Mouse (Mus musculus): Measurements from ENCODE around the gene Kcna2. TPM values are rescaled to one million over a fixed set of nuclear protein-coding genes. Genes with fewer than 3 reads are reported as not detected.

Gene Kcna2
- polyA plus RNA-seq, 1 experiment from 2014 or later, result 0.05 TPM

DNA sequence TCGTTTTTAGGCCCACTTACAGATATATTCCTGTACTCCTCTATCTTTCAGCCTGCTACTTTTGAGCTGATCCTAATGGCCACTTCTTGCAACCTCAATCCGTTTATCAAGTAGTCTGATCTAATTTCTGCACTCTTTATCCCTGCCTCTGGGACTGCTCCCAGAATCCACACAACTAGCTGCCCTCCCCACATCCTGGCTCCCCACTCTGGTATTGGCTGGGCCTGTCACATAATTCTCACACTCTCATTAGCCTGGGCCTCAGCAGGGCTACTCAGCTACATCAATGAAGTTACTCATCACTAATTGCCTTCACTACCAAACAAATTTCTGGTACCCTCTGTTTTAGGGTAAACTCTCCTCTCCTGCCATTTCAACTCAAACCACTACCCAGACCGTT lies 49.5 kb downstream of the Kcna2 start:
- Histone ChIP-seq H3K9ac (ENCODE audit: low read depth, low read length) (no peak overlapping the region), H3K4me2 (no peak overlapping the region), H3K36me3 (ENCODE audit: control insufficient read depth, insufficient read depth, low read length) (no peaks in the 10 kb centered on the region), H3K27me3 (replicated peaks; ENCODE audit: control insufficient read depth, insufficient read depth, low read length) (no peaks in the 10 kb centered on the region), H3K4me1 (replicated peaks; ENCODE audit: control insufficient read depth, insufficient read depth, low read length) (no peaks in the 10 kb centered on the region), H3K27ac (ENCODE audit: low read depth, low read length) (no peak overlapping the region), H3K9me3 (ENCODE audit: control insufficient read depth, low read length) (no peaks in the 10 kb centered on the region), H3K4me3 (ENCODE audit: low read depth, low read length) (no peak overlapping the region)
- ATAC-seq (replicated peaks; ENCODE audit: low FRiP score) (no peak), DNase-seq (ENCODE audit: low spot score) (no peak)
- 49% methylated on average over 3 of the region's 3 CpGs for WGBS

GRCm38 (mm10) chr3:107150872-107151540 lies 50.1 kb downstream of the Kcna2 start:
- Histone ChIP-seq H3K9me3 (ENCODE audit: control insufficient read depth, low read length) (no peaks in the 10 kb centered on the region), H3K4me1 (replicated peaks; ENCODE audit: control insufficient read depth, insufficient read depth, low read length) (no peaks in the 10 kb centered on the region), H3K36me3 (ENCODE audit: control insufficient read depth, insufficient read depth, low read length) (no peaks in the 10 kb centered on the region), H3K27me3 (replicated peaks; ENCODE audit: control insufficient read depth, insufficient read depth, low read length) (no peaks in the 10 kb centered on the region), H3K27ac (ENCODE audit: low read depth, low read length) (no peak overlapping the region), H3K4me3 (ENCODE audit: low read depth, low read length) (no peak overlapping the region), H3K4me2 (no peak overlapping the region), H3K9ac (ENCODE audit: low read depth, low read length) (no peak overlapping the region)
- 53% methylated on average over 7 of the region's 7 CpGs for WGBS
- no peak for ATAC-seq (replicated peaks; ENCODE audit: low FRiP score)
- no peak for DNase-seq (ENCODE audit: low spot score)

DNA sequence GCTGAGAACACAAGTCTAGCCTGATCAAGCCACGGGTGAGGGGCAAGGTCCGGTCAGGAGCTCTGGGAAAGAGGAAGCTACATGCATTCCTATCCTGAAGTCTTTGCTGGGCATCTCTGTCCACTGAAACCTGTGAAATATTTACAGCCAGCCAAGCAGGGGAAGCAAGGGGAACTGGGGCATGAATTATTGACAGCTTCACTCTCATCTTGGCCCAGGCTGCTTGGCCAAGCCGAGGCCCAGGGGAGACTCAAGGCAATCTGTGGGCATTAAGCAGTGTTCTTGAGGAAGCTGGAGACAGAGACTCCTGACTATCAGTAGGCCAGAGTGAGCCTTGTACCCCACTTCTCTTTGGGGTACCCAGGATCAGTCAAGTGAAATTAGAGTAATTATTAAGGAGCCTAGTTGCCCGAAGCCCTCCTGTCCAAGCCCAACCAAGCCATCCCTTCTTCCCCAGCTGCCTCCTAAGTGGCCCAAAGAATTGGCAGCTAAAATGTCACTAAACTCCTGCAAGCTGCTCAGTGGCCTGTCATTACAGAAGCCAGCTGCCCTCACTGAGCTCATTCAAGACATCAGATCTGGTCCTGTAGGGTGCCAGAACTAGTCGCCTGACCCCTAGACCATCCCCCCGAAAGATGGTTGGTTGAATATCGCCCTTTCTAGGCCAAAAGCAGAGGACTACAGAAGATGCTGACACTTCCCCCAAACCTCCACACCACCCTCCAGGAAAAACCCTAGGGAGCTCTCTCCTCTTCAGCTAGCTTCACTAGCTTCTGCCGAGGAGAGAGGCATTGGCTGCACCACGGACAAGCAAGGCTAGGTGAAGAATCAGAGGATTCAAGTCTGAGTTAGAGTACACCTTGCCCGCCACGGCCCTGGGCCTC lies 53.1 kb downstream of the Kcna2 start:
- Histone ChIP-seq H3K4me1 (replicated peaks; ENCODE audit: control insufficient read depth, insufficient read depth, low read length) (no peaks in the 10 kb centered on the region), H3K36me3 (ENCODE audit: control insufficient read depth, insufficient read depth, low read length) (no peaks in the 10 kb centered on the region), H3K4me3 (ENCODE audit: low read depth, low read length) (no peak overlapping the region), H3K9ac (ENCODE audit: low read depth, low read length) (no peak overlapping the region), H3K27ac (ENCODE audit: low read depth, low read length) (no peak overlapping the region), H3K27me3 (replicated peaks; ENCODE audit: control insufficient read depth, insufficient read depth, low read length) (no peaks in the 10 kb centered on the region), H3K4me2 (no peak overlapping the region), H3K9me3 (ENCODE audit: control insufficient read depth, low read length) (no peaks in the 10 kb centered on the region)
- WGBS, result 79% methylated on average over 11 of the region's 11 CpGs
- DNase-seq (ENCODE audit: low spot score) (no peak), ATAC-seq (replicated peaks; ENCODE audit: low FRiP score) (no peak)

DNA sequence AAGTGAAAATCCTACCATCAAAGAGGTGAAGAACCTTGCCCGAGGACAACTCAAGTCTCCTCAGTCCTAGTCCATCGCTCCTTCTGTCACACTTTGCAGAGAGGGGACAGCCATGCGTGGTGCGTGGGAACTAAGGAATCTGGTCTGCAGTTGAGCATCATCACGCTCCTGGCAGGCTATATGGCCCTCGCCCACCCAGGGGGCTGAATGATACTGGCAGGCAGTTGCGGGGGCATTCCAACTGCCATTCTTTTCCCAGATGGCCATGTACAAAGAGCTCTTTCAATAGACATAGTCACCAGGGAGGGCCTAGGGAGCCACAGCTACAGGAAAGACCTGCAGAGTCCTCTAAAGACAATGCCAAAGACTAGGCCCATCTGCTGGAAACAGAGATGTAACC lies 57.9 kb downstream of the Kcna2 start:
- Histone ChIP-seq H3K9ac (ENCODE audit: low read depth, low read length) (no peak overlapping the region), H3K4me1 (replicated peaks; ENCODE audit: control insufficient read depth, insufficient read depth, low read length) (no peaks in the 10 kb centered on the region), H3K27ac (ENCODE audit: low read depth, low read length) (no peak overlapping the region), H3K36me3 (ENCODE audit: control insufficient read depth, insufficient read depth, low read length) (no peaks in the 10 kb centered on the region), H3K4me2 (no peak overlapping the region), H3K4me3 (ENCODE audit: low read depth, low read length) (no peak overlapping the region), H3K27me3 (replicated peaks; ENCODE audit: control insufficient read depth, insufficient read depth, low read length) (peaks cover 7% of the 10 kb centered on the region; the same call in 1 of the 2 replicates), H3K9me3 (ENCODE audit: control insufficient read depth, low read length) (no peaks in the 10 kb centered on the region)
- DNase-seq (ENCODE audit: low spot score), result no peak
- no peak for ATAC-seq (replicated peaks; ENCODE audit: low FRiP score)
- WGBS, result 88% methylated on average over 7 of the region's 7 CpGs

- Histone ChIP-seq H3K4me3 (ENCODE audit: low read depth, low read length) (no peak overlapping the region), H3K9me3 (ENCODE audit: control insufficient read depth, low read length) (no peaks in the 10 kb centered on the region), H3K27ac (ENCODE audit: low read depth, low read length) (no peak overlapping the region), H3K27me3 (replicated peaks; ENCODE audit: control insufficient read depth, insufficient read depth, low read length) (peaks cover 7% of the 10 kb centered on the region; the same call in 1 of the 2 replicates), H3K4me2 (no peak overlapping the region), H3K36me3 (ENCODE audit: control insufficient read depth, insufficient read depth, low read length) (no peaks in the 10 kb centered on the region), H3K9ac (ENCODE audit: low read depth, low read length) (no peak overlapping the region), H3K4me1 (replicated peaks; ENCODE audit: control insufficient read depth, insufficient read depth, low read length) (no peaks in the 10 kb centered on the region)
- ATAC-seq (replicated peaks; ENCODE audit: low FRiP score) (no peak), DNase-seq (ENCODE audit: low spot score) (no peak)
- 52% methylated on average over 3 of the region's 3 CpGs for WGBS
Observed at GRCm38 (mm10) chr3:107159418-107159817, 58.5 kb downstream of the Kcna2 start.

GRCm38 (mm10) chr3:107159859-107160324 lies 58.9 kb downstream of the Kcna2 start:
- ATAC-seq (replicated peaks; ENCODE audit: low FRiP score), result no peak
- no peak overlapping the region for H3K27ac ChIP-seq (ENCODE audit: low read depth, low read length)
- no peaks in the 10 kb centered on the region for H3K4me1 ChIP-seq (replicated peaks; ENCODE audit: control insufficient read depth, insufficient read depth, low read length)
- peaks cover 7% of the 10 kb centered on the region; the same call in 1 of the 2 replicates for H3K27me3 ChIP-seq (replicated peaks; ENCODE audit: control insufficient read depth, insufficient read depth, low read length)
- no peaks in the 10 kb centered on the region for H3K36me3 ChIP-seq (ENCODE audit: control insufficient read depth, insufficient read depth, low read length)
- H3K9ac ChIP-seq (ENCODE audit: low read depth, low read length), result no peak overlapping the region
- DNase-seq (ENCODE audit: low spot score), result no peak
- 7% methylated on average over 17 of the region's 17 CpGs for WGBS
- no peaks in the 10 kb centered on the region for H3K9me3 ChIP-seq (ENCODE audit: control insufficient read depth, low read length)
- no peak overlapping the region for H3K4me3 ChIP-seq (ENCODE audit: low read depth, low read length)
- peak overlapping the region; percentile 44 for H3K4me2 ChIP-seq

DNA sequence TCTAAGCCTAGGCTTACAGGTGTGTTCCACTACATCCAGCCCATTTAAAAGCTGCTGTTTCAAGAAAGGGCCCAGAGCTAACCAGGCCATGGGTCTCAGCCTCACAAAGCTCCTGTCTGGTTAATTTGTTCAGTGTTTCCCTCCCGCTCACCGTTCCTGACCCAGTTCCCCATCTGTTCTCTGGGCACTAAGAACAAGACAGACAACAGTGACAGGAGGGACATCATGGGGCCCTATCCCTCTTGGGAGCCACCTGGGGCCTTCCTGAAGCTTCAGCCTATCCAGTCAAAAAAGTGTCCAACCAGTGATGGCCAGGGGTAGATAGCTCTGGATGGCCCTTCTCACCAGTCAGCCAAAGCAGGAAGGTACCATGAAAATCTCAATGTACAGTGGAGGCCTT lies 61.8 kb downstream of the Kcna2 start:
- Histone ChIP-seq H3K4me1 (replicated peaks; ENCODE audit: control insufficient read depth, insufficient read depth, low read length) (no peaks in the 10 kb centered on the region), H3K27me3 (replicated peaks; ENCODE audit: control insufficient read depth, insufficient read depth, low read length) (peaks cover 7% of the 10 kb centered on the region; the same call in 1 of the 2 replicates), H3K4me2 (no peak overlapping the region), H3K4me3 (ENCODE audit: low read depth, low read length) (no peak overlapping the region), H3K9me3 (ENCODE audit: control insufficient read depth, low read length) (no peaks in the 10 kb centered on the region), H3K27ac (ENCODE audit: low read depth, low read length) (no peak overlapping the region), H3K9ac (ENCODE audit: low read depth, low read length) (no peak overlapping the region), H3K36me3 (ENCODE audit: control insufficient read depth, insufficient read depth, low read length) (no peaks in the 10 kb centered on the region)
- ATAC-seq (replicated peaks; ENCODE audit: low FRiP score), result no peak
- DNase-seq (ENCODE audit: low spot score), result no peak
- 87% methylated on average over 2 of the region's 2 CpGs for whole genome bisulfite sequencing

Data from liver, embryonic 11.5 days (tissue).